Mouse (Mus musculus): Measurements from ENCODE around the gene Fblim1. TPM values are rescaled to one million over a fixed set of nuclear protein-coding genes. Genes with fewer than 3 reads are reported as not detected.

Gene Fblim1
- total RNA-seq, 2 experiments from 2014 or later = 24.9 to 32.1 TPM

DNA sequence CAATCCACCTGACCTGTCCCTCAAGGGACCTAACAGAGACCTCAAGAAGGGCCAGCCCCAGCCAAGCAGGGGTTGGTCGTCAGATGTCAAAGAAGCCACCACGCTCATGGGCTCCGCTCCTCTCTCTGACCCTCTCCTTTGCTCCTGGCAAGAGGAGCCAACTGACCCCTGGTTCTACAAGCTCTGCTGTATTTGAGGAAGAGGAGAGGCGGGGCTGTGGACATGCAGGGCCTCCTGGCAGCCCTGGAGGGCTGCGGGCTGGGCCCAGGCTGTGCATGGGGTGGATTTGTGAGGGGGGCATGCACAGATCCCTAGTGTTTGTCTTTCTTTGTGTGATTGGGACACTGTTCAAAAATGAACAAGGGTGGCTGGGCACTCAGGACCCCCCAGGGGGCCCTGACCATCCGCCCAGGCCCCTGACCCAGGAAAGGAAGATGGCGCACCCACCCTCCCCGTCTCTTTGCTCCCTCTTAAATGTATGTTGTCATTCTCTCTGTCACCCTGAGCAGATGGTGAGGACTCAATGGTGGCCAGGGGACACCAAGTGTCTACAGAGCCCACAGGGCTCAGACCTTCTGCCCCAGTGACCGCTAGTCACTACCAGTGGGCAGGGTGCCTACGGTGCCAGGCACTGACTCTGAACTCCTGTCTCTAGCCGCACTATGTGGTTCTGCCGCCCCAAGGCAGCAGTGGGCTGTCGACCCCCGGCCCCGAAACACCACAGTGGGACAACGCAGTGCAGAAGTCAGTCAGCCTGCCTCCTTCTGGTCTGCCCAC is 20.1 kb upstream of the Fblim1 start:
- DNase-seq (ENCODE audit: low spot score in 2 of 2) = no peak

DNA sequence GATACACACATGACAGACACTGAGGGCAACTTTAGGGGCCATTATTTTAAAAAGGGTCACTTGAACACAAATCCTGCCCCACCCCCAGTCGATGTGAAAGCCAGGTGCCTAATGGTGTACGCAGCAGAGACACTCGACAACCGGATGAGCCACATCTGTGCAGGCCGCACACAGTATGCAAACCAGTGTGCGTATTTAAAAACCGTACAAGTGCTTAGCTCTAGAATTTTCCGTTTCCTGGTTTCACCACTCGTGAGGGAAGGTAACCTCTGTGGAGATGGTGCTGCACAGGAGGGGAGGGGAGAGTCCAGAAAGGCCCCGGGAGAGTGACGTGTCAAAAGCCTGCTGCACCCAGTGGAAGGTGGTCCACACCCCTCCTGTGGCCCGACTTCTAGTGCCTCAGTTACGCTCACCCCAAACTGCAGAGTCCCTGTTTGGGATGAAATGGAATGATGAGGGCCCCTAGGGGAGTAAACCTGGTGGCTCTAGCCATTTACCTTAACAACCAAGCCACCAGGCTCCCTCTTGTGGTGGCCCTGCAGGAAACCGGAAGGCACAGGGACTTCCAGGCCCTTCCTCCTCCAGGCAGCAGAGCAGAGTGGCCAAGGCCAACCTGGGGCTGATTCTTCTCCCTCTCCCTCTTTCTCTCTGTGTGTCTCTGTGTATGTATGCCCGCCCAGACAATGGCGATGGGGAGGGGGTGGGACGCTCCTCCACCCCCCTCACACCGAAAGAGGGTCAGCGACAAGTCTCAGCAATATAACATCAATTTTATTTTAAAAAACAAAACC is 19.3 kb upstream of the Fblim1 start:
- DNase-seq (ENCODE audit: low spot score in 2 of 2) = no peak

GRCm38 (mm10) chr4:141624134-141624533 is 18.2 kb upstream of the Fblim1 start:
- DNase-seq (ENCODE audit: low spot score in 2 of 2) = no peak

DNA sequence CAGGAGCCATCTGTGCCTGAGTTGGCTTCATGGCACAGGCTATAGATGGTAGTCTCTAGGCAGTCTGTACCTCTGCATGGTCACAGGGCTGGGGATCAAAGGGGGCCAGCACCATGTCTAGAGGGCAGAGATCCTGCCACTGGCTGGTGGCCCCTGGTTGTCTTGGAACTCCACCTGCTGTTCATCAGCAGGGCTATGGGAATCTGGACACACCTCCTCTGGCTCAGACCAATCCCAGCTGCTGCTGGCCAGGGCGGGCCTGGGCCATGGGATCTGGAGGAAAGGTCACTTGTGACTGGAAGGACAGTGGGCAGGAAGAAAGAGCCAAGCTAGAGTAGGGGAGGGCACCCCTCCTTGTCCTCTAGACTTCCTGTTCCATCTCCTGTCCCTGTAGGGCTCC is 17.8 kb upstream of the Fblim1 start, which contains the start of gene Slc25a34:
TSS of gene Slc25a34 (minus strand) at position 156 of the 400 bp plus-strand sequence.
- DNase-seq (ENCODE audit: low spot score in 2 of 2) = peak in 1 of 2 experiments; percentile 64

GRCm38 (mm10) chr4:141623037-141623436 is 17.1 kb upstream of the Fblim1 start:
- no peak for DNase-seq (ENCODE audit: low spot score in 2 of 2)

- no peak for DNase-seq (ENCODE audit: low spot score in 2 of 2)
Observed at GRCm38 (mm10) chr4:141622580-141622979, 16.7 kb upstream of the Fblim1 start.

DNA sequence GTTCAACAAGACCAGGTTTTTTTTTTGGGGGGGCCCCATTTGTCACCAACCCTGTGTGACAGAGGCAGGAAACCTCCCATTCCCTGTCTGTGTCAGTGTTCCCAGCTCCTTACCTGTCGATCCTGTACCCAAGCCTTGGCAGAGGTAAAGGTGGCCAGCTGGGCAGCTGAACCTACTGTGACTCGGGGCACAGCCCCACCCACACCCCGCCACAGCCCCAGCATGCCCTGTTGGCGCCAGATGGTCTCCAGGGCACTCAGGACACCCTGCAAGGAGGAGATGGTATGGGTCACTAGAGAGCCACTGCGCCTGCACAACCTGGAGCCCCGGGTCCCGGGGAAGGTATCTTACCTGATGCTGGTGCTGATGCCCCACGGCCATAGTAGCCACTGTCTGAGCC is 16.2 kb upstream of the Fblim1 start:
- DNase-seq (ENCODE audit: low spot score in 2 of 2) = no peak

GRCm38 (mm10) chr4:141621297-141621696 is 15.4 kb upstream of the Fblim1 start:
- DNase-seq (ENCODE audit: low spot score in 2 of 2) = no peak

DNA sequence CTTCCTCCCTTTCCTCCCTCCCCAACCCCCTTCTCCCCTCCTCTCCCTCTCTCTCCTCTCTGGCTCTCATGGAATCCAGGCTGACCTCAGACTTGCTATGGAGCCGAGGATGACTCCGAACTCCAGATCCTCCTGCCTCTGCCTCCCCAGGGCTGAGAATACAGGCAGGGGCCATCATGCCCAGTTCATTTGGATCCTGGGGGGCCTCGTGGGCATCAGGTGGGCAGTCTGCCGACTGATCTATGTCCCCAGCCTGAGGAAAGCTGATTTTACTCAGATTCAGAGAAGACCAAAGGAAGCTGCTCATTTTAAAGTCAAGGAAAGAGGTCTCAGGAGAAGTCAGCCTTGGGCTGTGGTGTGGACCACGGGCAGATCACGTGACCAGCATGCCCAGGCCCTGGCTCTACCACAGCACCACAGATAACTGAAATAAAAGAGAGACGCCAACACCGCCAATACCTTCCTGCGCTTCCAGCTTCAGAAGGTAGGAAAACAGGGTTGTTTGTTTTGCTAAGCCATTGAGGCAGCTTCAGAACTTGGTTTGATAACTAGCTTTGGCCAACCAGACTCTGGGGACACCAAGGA is 13.5 kb upstream of the Fblim1 start:
- DNase-seq (ENCODE audit: low spot score in 2 of 2) = no peak

DNA sequence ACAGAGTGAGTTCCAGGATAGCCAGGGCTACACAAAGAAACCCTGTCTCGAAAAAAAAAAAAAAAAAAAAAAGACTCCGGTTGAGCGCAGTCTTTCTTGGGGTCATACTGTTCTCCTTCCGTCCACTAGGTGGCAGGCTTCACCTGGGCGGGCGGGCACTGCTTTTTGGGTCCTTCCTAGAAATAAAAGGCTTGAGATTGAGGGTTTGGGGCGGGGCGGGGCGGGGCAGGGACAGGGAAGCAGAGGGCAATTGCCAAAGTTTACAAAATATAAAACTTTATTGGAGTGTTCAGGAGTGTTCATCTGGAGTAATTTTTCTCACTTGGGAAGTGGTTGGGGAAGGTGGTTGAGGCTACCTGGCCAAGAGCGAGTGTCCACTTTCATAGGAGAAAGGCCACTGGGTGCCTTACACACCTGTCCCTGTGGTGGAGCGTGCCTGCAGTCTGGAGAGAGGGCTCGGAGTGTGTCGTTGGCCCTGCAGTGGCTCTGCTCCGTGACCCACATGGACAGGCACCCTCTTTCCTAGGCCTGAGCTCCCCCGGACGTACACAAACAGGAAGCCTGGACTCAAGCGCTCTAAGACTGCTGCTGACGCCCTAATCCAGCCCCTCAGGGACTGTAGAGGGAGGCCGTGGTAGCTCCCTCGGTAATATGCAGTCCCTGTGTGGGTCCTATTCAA is 12.8 kb upstream of the Fblim1 start, which contains the start of gene Tmem82:
TSS of gene Tmem82 (minus strand) at position 69 of the 679 bp plus-strand sequence.
- no peak for DNase-seq (ENCODE audit: low spot score in 2 of 2)

- no peak for DNase-seq (ENCODE audit: low spot score in 2 of 2)
Observed at GRCm38 (mm10) chr4:141617863-141618564, 12.1 kb upstream of the Fblim1 start.

DNA sequence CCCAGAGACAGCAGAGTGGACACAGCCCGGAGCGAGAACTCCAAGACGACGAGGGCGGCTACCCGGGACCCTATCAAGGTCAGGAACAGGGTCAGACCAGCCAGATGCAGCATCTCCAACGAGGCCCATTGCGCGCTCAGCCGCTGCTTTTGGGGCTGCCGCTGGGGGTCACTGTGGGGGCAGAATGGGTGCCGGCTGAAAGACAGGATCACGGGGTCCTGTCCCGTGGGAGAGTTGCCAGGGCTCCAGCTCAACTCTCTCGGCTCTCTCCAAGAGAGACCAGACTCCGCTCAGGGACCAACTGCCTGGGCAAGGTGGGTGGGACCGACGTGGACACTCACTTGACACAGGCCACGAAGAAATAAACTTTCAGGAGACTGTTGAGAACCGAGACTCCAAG is 11.4 kb upstream of the Fblim1 start:
- peak in 1 of 2 experiments; percentile 62 for DNase-seq (ENCODE audit: low spot score in 2 of 2)

DNA sequence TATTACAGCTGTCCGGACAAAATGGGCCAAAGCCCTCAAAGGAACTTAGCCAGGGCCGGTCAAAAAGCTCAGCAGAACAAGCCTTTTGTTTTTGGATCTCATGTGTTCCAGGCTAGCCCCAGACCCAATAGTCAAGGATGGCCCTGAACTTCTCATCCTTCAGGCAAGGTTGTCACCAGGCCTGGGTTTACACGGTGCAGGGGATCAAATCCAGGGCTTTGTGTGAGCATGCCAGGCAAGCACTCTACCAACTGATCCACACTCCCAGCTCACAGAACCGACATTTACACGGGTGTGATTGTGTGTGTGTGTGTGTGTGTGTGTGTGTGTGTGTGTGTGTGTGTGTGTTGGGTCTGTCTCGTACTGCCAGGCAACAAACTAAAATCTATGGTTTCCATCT is 10.9 kb upstream of the Fblim1 start:
- DNase-seq (ENCODE audit: low spot score in 2 of 2) = no peak

GRCm38 (mm10) chr4:141614946-141615345 is 9.1 kb upstream of the Fblim1 start:
- no peak for DNase-seq (ENCODE audit: low spot score in 2 of 2)

DNA sequence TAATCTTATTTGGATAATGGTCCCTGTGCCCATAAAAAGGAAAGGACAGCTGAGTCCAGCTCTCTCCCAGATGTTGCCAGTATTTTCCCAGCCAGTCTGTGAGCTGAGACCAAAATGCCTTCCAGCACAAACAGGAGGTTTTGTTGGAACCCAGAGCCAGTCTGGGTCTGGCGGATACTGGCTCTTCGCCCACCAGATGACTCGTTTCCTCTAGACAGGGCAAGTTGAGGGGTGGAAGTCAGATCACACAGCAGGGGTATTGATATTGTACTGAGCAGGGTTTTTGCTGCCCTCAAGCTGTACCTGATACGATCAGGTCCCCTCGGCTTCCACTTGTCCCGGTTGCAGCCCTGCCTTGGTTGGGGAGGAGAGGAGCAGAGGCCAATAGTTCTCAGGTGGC is 3.6 kb upstream of the Fblim1 start:
- DNase-seq (ENCODE audit: low spot score in 2 of 2) = no peak

DNA sequence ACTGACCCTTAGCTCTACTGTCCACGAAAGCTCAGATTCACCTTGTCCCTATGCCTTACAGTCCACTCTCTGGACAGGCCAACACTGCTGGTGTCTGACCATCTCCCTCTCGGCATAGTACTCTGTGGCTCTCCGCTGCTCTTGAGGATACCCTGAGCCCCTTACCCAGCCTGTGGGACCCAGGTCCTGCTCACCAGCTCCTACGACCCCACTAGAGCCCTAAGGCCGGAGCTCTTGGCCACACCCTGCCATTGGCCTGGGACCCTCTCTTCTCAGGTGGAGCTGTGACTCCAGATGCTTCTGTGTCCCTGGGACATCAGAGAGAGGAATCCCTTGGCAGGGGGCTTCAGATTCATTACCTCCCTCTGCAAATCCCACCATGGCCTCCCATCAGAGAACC is 475 bp downstream of the Fblim1 start:
- DNase-seq (ENCODE audit: low spot score in 2 of 2) = peak in 1 of 2 experiments; percentile 2

GRCm38 (mm10) chr4:141604493-141604892 is 1.4 kb downstream of the Fblim1 start:
- no peak for DNase-seq (ENCODE audit: low spot score in 2 of 2)

- no peak for DNase-seq (ENCODE audit: low spot score in 2 of 2)
Observed at GRCm38 (mm10) chr4:141603921-141604320, 2.0 kb downstream of the Fblim1 start.

DNA sequence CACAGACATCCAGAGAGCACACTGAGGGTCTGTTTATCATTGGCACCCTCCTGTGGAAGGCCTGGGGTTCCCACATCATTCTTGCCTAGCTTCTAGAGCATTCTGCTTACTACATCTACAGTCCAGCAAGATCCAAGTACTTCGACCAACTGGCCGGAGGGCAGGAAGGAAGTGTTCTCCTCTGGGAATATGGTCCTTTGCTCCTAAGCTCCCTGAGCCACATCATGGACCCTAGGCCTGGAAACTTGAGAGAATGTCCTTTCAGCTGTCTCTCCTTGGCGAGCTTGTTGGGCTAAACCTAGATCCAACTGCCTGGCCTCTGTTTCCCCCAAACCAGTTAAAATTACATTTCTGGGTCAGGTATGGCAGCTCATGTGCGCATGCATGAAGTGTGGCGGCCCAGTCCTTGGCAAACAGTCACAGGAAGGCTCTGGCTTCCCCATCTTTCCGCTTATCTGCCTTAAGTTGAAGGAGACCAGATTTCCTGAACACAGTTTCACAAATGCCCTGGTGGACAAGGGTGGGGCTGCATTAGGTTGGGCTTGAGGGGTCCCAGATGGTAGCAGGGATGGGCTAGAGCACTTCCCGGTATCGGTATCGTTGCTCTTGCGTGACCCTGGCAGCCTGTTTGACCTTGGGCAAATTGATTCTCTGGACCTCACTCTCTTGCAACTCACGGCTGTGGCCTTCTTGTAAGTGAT is 3.2 kb downstream of the Fblim1 start:
- DNase-seq (ENCODE audit: low spot score in 2 of 2) = no peak
